Mouse (Mus musculus) right cerebral cortex, postnatal 10 days (tissue): Measurements from ENCODE around the gene Inpp5d.
"Not testable (repeated sequence)": the region's sequence is repeated elsewhere in the genome, so short reads cannot be mapped to it uniquely, and the experiment has no call there.

Experiments
- DNase-seq, 2 experiments: peaks; one replicate each; pipeline ENCODE4 v3.0.0; 2021; ENCODE audit warnings: low spot score in 2 of 2

The Inpp5d gene

GRCm38 (mm10) chr1:87655101-87655500 is 35.0 kb downstream of the Inpp5d start:
- DNase-seq: no peak

- peak; percentile 46 to 59 for DNase-seq
Measured at GRCm38 (mm10) chr1:87658063-87658462, 38.0 kb downstream of the Inpp5d start.

- DNase-seq: no peak
Measured at GRCm38 (mm10) chr1:87658485-87658884, 38.4 kb downstream of the Inpp5d start.

GRCm38 (mm10) chr1:87658937-87659617 is 39.0 kb downstream of the Inpp5d start:
- peak; percentile 58 to 63 for DNase-seq

GRCm38 (mm10) chr1:87659618-87659960 is 39.5 kb downstream of the Inpp5d start:
- no peak for DNase-seq

GRCm38 (mm10) chr1:87660740-87661139 is 40.6 kb downstream of the Inpp5d start:
- no peak for DNase-seq

- no peak for DNase-seq
Measured at GRCm38 (mm10) chr1:87663992-87664391, 43.9 kb downstream of the Inpp5d start.

- DNase-seq: no peak
Measured at GRCm38 (mm10) chr1:87667006-87667405, 46.9 kb downstream of the Inpp5d start.

GRCm38 (mm10) chr1:87668300-87668699 is 48.2 kb downstream of the Inpp5d start:
- DNase-seq: no peak

- DNase-seq: no peak
Measured at GRCm38 (mm10) chr1:87671483-87671882, 51.4 kb downstream of the Inpp5d start.

GRCm38 (mm10) chr1:87673822-87674604 is 53.9 kb downstream of the Inpp5d start:
- DNase-seq: no peak

- no peak for DNase-seq
Measured at GRCm38 (mm10) chr1:87676006-87676405, 55.9 kb downstream of the Inpp5d start.

GRCm38 (mm10) chr1:87679089-87679488 is 59.0 kb downstream of the Inpp5d start:
- peak; percentile 60 to 71 for DNase-seq

GRCm38 (mm10) chr1:87680950-87681349 is 60.8 kb downstream of the Inpp5d start:
- DNase-seq: no peak

GRCm38 (mm10) chr1:87682473-87682872 is 62.4 kb downstream of the Inpp5d start:
- DNase-seq: not testable (repeated sequence)

- DNase-seq: no peak
Measured at GRCm38 (mm10) chr1:87684071-87684470, 64.0 kb downstream of the Inpp5d start.

GRCm38 (mm10) chr1:87684791-87685190 is 64.7 kb downstream of the Inpp5d start:
- peak; percentile 46 to 76 for DNase-seq

GRCm38 (mm10) chr1:87686351-87686750 is 66.2 kb downstream of the Inpp5d start:
- DNase-seq: no peak

- DNase-seq: no peak
Measured at GRCm38 (mm10) chr1:87687009-87687408, 66.9 kb downstream of the Inpp5d start.

- DNase-seq: no peak
Measured at GRCm38 (mm10) chr1:87689661-87690341, 69.7 kb downstream of the Inpp5d start.

- DNase-seq: no peak
Measured at GRCm38 (mm10) chr1:87696358-87696757, 76.2 kb downstream of the Inpp5d start.

- DNase-seq: no peak
Measured at GRCm38 (mm10) chr1:87698010-87698409, 77.9 kb downstream of the Inpp5d start.
